Mouse (Mus musculus) erythroblast, embryonic 14.5 days (primary cell): Measurements from ENCODE around the gene Tax1bp1.

Experiments
- GATA1 ChIP-seq: IDR thresholded peaks from 2 replicates; pipeline ENCODE4 v1.6.1; 2012; ENCODE audit warnings: low read length, inconsistent platforms, mixed read lengths
- TAL1 ChIP-seq: IDR thresholded peaks from 3 replicates; pipeline ENCODE4 v1.6.1; 2012; ENCODE audit warnings: low read length, inconsistent platforms, mixed read lengths

GRCm38 (mm10) chr6:52790781-52791180, 77.3 kb downstream of the Tax1bp1 start:
- TF ChIP-seq TAL1 (no peak), GATA1 (no peak)
